Comparison of ENCODE assay signal across 9 mouse cellular contexts in the genomic region with DNA sequence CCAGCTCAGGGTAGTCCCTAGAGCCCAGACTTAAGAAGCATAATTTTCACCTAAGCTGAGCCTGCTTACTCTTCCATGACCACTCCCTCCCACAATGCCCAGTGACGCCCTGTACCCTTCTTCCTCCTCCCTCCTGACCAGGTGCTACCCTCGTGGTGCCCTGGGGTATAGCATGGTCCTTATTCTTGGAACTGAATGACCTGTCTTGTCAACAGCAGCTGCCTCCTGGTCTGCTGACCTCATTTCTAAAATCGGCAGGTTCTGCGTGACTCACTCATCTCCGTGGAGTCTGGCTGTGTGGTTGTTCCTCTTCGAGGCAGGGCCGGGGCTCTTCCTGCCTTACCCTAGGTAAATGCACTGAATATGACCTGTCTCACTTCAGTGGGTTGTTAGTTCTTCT. TPM values are rescaled to one million over a fixed set of nuclear protein-coding genes. Genes with fewer than 3 reads are reported as not detected.
DNase-seq lines count a peak whose midpoint lies in the region; TF ChIP-seq lines count a peak whose summit lies in the region.
"Had no signal": no experiment of that assay in that cellular context is flagged by ENCODE, and none has a peak within 500 bp of the region (broad histone marks: within the 10 kb centered on the region; RNA-seq: fewer than 3 reads in every experiment).

No protein-coding gene starts in this region.

- DNase-seq in gastrocnemius, adult 2 months, result peak; percentile 43
- no peak for DNase-seq in gastrocnemius, postnatal 25 days
- peak; percentile 69 for DNase-seq in right cerebral cortex, adult 18-20 months
- DNase-seq in right cerebral cortex, postnatal 14 days, result no peak
- DNase-seq in left cerebral cortex, postnatal 36 days (ENCODE audit: low spot score in 2 of 2), result peak; percentile 27 to 33
- no peak for DNase-seq in testis, postnatal 14 days (ENCODE audit: low spot score)
- no peak for DNase-seq in urinary bladder, postnatal 36 days (ENCODE audit: low spot score in 2 of 2)
- no peak for DNase-seq in retina, postnatal 1 day
- DNase-seq: lung, adult 2 months had no signal

- peak; percentile 14; the same call in 1 of the 2 replicates for TF ChIP-seq CTCF in gastrocnemius, adult 2 months (IDR thresholded peaks at IDR 0.05)

- peak overlapping the region; percentile 40 for H3K27ac ChIP-seq in gastrocnemius, adult 2 months

- intact Hi-C loops in gastrocnemius, adult 2 months (cut with DNase I), result no loop called here
- intact Hi-C loops in left cerebral cortex, postnatal 36 days (cut with DNase I), result no loop called here

- H3K4me3 ChIP-seq in gastrocnemius, adult 2 months, result no peak overlapping the region

RNA-seq across cellular contexts. Expression of a gene that starts 37.5 kb away (rescaled TPM):
- total RNA-seq in gastrocnemius, adult 2 months (2021), result 10 to 100 TPM; 12.6 to 15.1 TPM
- 10 to 100 TPM; 15.8 to 18.2 TPM for total RNA-seq in gastrocnemius, postnatal 25 days (2021)
- total RNA-seq in left cerebral cortex, postnatal 36 days (2021), result 10 to 100 TPM; 14.5 to 16.5 TPM

Comparison
In these comparisons a context has a peak if more than half of its experiments do, and no peak if none do; other contexts are left out.
1. DNase-seq: peak in gastrocnemius, adult 2 months (single experiment), right cerebral cortex, adult 18-20 months (single experiment) and left cerebral cortex, postnatal 36 days (2 of 2); none in gastrocnemius, postnatal 25 days (single experiment), right cerebral cortex, postnatal 14 days (single experiment), testis, postnatal 14 days (single experiment), urinary bladder, postnatal 36 days (0 of 2) and retina, postnatal 1 day (single experiment).